Mouse (Mus musculus) cerebral cortex, adult 2 months (tissue): ENCODE measurements around the gene Kiz.

Experiments
- WGBS: fragments of 180-500 bp; shearing (Covaris S2); methylation state at CpG from one replicate; pipeline ENCODE4 v1.1.7; 2018; 5-methylcytosine and 5-hydroxymethylcytosine counted together

Gene Kiz

DNA sequence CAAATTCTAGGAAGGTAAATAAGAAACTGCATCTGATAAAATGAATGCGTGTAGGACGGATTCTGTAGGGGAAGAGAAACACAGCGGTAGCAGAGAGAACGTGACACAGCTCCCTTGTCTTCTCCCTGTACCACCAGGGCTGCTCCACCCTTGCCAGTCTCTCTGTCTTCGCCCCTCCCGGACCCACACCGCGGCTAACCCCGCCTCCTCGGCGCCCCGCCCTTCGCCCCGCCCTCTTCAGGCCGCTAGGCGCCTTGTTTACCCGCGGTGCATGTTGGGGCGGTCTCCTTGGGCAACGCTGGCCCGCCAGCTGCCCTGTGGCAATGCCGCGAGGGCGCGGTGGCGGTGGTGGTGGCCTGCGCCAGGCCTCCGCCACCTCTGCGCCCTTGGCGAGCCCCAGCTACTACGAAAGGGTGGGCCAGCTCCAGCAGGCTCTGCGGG lies at the start of gene Kiz:
Gene Kiz (plus strand): TSS at position 266 of the 441 bp plus-strand sequence.
- WGBS = 0% methylated on average over 32 of the region's 32 CpGs

DNA sequence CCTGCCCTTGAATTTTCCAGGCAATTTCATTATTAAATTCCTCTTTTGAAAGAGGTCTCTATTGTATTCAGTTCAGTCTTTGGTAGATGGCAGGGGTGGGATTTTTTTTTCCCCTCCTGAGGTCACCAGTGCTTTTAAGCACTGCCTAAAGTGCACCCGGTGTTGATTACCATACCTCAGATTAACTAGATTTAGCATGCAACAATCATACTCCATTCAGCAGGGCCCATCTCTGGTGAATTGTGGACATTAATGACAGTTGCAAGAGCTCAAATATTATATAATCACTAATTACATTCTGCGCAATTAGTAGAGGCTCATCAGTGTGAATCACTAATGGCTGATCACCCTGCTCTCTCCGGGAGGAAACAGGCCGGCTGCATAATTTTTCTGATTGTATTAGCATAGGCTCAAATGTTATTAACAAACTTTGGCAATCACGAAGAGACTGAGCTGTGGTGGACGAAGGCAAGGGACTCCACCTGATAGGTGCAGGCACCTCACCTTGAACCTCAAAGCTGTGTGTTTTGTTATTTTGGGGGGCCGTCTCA lies 45.9 kb upstream of the Kiz start:
- 83% methylated on average over 7 of the region's 7 CpGs for WGBS

GRCm38 (mm10) chr2:146810695-146811094 lies 45.0 kb upstream of the Kiz start:
- 30% methylated on average over 13 of the region's 13 CpGs for WGBS

DNA sequence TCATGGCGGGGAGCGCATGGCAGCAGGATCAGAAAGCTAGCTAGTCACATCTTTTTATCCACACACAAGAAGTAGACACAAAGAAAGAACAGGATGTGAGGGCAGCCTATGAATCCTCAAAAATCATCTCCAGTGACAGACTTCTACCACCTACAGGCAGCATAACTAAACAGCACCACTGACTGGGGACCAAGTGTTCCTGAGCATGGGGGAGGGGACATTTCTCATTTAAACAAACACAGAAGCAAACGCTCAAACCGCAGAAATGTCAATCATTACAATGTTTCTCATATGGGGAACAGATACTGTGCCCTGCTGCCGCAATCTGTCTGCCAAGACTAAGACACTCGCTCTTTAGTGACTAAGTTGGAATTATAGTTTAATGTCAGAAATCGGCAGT lies 40.7 kb upstream of the Kiz start:
- 63% methylated on average over 7 of the region's 7 CpGs for WGBS

- WGBS = 93% methylated on average over 4 of the region's 4 CpGs
Observed at GRCm38 (mm10) chr2:146819065-146819464, 36.6 kb upstream of the Kiz start.

DNA sequence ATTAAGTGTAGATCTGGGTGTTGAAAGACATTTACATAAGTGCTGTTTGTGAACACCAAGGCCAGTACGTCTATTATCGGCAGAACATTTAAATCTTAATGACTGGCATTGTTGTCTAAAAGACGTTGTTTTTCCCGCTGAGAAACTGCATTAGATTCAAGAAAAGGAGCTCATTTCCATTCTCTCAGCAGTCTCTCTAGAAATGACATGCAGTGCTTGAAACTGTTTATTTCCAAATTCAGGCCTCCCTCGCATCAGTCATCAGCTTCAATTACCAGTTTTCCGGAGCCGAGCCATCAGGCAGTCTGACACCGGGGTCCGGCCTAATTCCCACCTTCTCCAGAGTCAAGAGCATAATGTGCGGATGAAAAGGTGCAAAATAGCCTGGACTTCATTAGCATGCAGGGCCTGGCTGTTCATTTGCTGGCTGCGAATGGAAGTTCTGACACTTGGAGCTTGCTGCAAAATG lies 32.1 kb upstream of the Kiz start:
- WGBS = 55% methylated on average over 11 of the region's 11 CpGs

GRCm38 (mm10) chr2:146824043-146824442 lies 31.6 kb upstream of the Kiz start:
- 69% methylated on average over 8 of the region's 8 CpGs for whole genome bisulfite sequencing

DNA sequence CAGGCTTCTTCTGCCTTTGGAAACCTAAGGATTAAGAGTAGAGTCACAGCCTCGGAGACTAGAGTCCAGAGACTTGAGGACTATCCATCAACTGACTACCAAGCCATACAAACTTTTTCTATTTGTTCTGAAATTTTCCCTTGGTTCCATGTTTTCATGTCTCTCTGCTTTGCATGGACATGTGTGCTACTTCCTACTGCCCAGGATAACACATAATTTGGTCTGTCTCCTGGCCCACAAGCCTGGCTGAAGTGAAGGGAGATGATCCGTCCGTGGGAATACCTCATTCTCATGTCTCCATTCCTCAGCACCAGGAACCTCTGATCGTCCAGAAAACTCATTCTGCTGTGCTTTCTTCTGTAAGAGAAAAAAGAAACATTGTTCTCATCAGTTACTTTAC lies 27.7 kb upstream of the Kiz start:
- WGBS = 87% methylated on average over 4 of the region's 4 CpGs

- 11% methylated on average over 31 of the region's 31 CpGs for WGBS
Observed at GRCm38 (mm10) chr2:146833222-146834063, 22.2 kb upstream of the Kiz start.

DNA sequence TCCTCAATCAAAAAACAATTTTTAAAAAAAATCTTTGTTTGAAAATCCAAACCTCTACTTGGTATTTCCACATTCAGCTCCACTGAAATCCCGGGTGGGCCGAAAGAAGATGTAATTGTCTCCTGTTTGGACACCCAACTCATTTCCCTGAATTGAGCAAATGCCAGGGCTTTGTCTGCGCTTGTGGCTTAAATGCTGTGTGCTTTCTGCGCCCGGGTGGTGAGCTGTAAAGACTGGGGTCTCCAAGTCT lies 21.7 kb upstream of the Kiz start:
- 2% methylated on average over 5 of the region's 5 CpGs for WGBS

- WGBS = 2% methylated on average over 63 of the region's 63 CpGs
Observed at GRCm38 (mm10) chr2:146834314-146835201, 21.1 kb upstream of the Kiz start.

DNA sequence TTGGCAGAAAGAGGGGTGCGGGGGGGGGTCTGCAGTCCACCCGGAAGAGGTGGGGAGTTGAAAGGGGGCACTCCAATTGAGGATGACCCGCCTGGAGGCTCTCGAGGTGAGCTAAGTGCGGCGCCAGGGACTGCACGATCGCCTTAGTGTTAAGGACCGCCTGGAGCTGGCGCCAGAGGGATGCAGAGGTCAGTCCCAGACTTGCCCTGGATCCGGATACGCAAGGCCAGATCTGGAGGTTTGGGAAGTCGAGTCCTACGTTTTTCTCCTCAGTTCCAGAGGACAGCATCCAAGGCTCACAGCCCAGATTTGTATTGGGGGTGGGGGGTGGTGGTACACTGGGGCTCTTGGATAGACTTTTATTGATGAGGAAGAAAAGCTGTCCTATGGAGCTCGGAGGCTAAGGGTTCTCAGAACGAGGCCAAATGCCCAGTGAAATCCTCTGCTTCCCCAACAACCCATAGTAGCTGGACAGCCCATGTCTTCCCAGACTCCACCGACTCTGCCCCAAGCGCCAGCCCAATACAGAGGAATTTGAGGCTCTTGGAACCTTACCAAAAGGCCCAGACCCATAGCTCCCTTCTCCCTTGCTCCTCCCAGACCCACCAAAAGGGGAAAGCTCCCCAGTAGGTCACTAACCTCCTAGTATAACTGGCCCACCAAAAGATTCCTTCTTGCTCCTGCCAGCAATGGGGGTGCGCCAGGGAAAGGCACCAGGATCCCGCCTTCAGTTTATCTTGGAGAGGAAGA lies 20.2 kb upstream of the Kiz start:
- WGBS = 15% methylated on average over 20 of the region's 20 CpGs

- WGBS = 24% methylated on average over 13 of the region's 13 CpGs
Observed at GRCm38 (mm10) chr2:146836246-146836645, 19.4 kb upstream of the Kiz start.

GRCm38 (mm10) chr2:146836871-146837550 lies 18.7 kb upstream of the Kiz start:
- 29% methylated on average over 17 of the region's 17 CpGs for WGBS

GRCm38 (mm10) chr2:146837653-146838052 lies 18.0 kb upstream of the Kiz start:
- 16% methylated on average over 1 of the region's 1 CpGs for WGBS

- WGBS = 14% methylated on average over 30 of the region's 30 CpGs
Observed at GRCm38 (mm10) chr2:146838596-146839302, 16.9 kb upstream of the Kiz start.

DNA sequence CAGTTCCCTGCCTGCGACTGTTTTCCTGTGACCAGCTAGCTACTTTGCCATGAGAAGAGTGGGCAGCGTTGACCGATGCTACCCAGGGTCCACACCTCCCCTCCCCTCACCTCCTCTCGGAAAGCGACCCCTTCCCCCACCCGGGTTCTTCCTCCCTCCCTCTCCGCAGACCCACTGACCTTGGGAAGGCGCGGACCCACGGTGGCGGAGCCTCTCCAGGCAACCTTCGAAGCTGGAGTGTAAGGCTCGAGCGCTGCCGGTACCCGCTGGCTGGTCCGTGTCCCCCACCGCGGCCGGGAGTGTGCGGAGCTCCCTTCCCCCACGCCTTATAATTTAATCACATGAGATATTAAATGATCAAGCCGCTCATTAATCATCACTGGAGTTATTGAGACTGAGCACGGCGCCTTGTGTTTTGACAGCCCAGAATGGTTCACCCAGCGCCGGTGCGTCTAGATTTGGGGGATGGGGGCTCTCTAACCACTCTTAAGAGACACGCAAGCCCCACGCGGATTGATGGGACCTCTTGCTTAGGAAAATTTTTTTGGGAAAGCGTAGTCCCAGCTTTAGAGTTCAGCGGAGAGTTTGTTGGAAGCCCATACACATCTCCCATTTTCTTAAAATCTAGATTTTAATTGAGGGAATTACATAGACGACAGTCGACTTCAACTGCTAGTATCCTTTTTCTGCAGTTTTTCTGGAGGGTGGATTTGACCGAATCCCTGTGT lies 16.2 kb upstream of the Kiz start:
- 8% methylated on average over 36 of the region's 36 CpGs for WGBS

DNA sequence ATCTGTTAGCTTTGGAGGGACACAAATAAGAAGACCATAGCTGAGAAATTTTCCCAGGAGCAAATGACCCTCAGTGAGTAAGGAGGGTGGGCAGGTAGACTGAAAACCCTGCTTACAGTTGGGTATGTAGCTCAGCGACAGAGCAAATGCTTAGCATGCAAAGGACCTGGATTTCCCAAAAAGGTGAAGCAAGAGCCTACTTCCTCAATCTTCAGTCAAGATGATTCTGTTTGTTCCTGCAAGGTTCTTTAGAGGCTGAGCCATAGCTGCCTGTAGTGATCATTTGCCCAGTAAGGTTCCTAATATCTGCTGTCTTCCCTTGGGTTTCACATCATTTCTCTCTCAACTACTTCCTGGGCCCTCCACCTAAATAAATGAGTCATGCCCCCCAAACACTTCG lies 7.8 kb upstream of the Kiz start:
- WGBS = 94% methylated on average over 2 of the region's 2 CpGs

GRCm38 (mm10) chr2:146856120-146856519 lies 456 bp downstream of the Kiz start:
- 1% methylated on average over 11 of the region's 11 CpGs for WGBS

DNA sequence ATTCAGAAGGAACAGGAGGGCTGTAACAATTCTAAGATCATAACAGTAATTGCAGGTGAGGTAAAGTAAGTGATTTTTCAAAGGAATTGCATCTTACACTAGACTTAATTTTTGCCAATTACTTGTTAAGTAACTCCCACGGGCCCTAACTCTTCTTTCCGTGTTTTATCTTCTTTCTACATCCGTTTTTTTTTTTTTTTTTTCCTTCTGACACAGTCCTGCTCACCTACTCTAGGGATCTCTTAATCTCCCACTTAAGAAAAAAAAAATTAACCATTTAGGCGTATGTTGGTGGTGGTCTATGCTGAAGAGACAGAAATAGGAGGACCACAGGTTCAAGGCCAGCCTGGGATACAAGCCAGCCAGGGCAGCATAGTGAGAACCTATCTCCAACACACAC lies 1.2 kb downstream of the Kiz start:
- 64% methylated on average over 4 of the region's 4 CpGs for WGBS
